Mouse (Mus musculus): ENCODE measurements around the gene Slc37a4. TPM values are rescaled to one million over a fixed set of nuclear protein-coding genes. Genes with fewer than 3 reads are reported as not detected.
"Not testable (repeated sequence)": the region's sequence is repeated elsewhere in the genome, so short reads cannot be mapped to it uniquely, and the experiment has no call there.

Gene Slc37a4
- total RNA-seq, 2 experiments from 2014 or later, result 86.0 to 147 TPM

DNA sequence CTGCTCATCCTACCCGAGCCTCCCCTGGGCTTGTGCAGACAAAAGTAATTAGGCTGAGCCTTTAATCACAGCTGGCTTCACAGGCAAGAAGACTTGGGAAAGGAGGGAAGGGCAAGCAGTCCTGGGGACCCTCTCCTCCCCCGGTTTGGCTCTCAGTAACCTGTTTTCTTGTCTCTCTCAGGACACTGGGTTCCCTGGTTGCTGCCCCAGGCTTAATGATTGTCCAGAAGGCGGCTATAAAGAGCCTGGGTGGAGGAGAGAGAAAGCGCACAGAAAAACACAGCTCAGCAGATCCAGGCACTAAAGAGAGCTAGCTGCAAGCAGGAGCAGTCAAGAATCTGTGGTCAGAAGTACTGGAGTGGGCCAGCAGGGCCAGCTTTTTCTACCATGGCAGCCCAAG is 1.4 kb downstream of the Slc37a4 start:
- peak; percentile 33 for DNase-seq (ENCODE audit: low spot score)

DNA sequence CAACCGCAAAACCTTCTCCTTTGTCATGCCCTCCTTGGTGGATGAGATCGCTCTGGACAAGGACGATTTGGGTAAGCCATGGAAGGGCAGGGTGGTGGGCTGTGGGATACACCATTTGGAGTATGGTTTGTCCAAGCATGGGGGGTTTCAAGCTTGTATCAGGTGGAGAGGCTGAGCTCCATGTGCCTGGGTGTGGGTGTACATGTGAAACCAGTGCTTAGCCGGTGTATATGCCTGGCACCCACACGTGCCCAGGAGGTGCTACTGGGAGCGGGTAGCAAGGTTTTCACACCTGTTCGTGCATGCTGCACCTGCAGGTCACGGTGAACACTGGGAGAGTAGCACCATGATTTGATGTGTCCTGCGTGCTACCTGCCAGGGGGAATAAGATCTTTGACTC is 1.9 kb downstream of the Slc37a4 start:
- peak; percentile 24 for DNase-seq (ENCODE audit: low spot score)

DNA sequence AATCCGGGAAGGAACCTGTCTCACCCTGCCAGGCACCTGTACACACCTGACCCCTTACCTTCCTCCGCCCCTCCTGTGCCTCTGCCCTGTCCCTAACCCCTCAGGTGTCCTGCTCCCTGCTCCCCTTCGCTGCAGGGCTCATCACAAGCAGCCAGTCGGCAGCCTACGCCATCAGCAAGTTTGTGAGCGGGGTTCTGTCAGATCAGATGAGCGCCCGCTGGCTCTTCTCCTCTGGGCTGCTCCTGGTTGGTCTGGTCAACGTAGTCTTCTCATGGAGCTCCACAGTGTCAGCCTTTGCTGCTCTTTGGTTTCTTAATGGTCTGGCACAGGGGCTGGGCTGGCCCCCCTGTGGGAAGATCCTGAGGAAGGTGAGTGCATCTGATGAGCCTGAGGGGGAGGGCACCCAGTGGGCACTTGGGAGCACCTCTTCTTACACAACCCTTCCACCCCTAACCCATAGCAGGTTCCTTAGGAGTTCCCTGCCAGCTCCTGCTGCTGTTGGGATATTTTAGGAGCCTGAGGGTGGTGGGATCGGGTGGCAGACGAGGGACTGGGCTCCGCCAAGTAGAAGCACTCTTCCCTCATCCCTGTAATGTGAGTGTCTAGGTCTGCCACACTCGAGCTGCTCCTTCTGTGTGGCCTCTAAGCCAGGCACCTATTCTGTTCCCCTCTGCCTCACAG is 2.6 kb downstream of the Slc37a4 start:
- DNase-seq (ENCODE audit: low spot score), result peak; percentile 80

DNA sequence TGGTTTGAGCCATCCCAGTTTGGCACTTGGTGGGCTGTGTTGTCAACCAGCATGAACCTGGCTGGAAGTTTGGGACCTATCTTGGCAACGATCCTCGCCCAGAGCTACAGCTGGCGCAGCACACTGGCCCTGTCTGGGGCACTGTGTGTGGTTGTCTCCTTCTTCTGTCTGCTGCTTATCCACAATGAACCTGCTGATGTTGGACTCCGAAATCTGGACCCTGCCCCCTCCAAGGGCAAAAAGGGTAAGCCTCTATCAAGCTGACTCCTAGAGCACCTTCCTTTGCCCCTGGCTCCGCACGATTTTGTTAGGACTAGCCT is 3.1 kb downstream of the Slc37a4 start:
- no peak for DNase-seq (ENCODE audit: low spot score)

DNA sequence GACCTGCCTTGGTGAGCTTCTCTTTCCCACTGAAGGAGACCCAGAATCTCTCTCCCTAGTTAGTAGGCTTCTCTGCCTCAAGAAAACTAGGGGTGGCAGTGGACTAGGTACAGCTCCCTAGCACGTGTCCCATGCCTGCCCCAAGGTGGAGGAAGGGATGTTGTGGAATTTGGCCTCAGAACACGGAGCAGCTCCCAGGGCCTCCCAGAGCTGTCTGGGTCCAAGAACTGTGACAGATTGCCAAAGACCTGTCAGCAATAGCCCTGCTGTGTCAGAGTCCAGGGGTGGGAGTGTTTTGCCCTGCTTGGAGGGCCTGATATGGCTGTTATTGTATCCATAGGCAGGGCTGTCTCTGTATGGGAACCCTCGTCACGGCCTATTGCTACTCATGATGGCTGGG is 4.4 kb downstream of the Slc37a4 start:
- peak; percentile 47 for DNase-seq (ENCODE audit: low spot score)

DNA sequence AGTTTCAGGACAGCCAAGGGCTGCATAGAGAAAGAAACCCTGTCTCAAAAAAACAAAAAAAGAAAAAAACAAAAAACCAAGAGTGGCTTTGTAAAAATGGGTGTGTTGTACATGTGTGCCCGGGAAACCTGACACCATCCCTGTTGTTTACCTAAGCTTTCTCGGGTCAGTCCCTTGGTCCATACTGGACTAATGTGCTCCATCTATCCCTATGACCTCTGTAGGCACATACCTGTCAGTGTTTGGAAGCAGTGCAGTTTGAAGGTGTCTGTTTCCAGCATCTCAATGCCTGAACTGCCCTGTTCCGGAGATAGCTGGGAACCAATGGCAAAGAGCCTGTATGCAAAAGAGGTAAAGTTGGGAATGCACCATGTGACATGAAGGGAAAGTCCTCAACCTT is 8.4 kb downstream of the Slc37a4 start:
- DNase-seq (ENCODE audit: low spot score), result no peak

DNA sequence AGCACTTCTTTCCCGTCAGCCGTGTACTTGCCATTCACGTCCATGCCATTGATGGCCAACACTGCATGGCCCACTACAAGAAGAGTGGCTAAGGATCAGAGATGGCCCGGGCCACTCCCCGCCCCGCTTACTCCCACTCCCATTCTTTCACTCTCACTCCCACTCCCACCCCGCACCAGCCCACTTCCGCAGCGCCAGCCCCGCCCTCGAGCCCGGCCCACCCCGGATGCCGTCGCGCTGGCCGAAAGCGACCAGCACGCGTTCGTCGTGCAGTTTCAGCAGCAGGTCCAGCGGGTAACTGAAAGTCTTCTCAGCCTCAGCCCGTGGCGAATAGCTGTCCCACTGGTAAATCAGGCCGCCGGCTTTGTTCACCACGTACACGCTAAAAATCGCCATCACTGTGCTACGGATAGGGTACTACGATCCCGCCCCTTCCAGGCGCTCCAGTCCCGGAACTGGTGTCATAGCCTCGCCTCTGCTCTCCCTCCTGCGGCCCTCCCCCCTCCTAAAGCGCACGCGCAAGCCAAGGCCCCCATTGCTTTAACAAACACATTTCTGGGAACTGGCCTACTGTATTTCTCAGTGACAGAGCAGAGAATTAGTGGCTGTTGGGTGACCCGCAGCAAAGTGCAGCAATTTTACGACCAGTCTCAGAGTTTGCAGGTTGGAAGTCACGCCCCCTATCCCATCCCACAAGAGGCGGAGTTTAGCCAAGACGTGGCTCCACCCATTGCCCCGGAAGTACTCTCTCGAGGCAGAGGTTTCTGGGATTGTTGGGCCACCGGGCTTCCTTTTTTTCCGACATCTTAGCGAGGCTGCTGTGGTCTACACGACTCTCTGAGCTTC is 10.5 kb downstream of the Slc37a4 start, which contains the start of the genes Rps25 and Trappc4:
Gene Rps25 (plus strand): TSS at position 234 of the 846 bp plus-strand sequence.
Gene Trappc4 (minus strand): TSS at position 695 of the 846 bp plus-strand sequence.
- DNase-seq (ENCODE audit: low spot score), result peak; percentile 94

DNA sequence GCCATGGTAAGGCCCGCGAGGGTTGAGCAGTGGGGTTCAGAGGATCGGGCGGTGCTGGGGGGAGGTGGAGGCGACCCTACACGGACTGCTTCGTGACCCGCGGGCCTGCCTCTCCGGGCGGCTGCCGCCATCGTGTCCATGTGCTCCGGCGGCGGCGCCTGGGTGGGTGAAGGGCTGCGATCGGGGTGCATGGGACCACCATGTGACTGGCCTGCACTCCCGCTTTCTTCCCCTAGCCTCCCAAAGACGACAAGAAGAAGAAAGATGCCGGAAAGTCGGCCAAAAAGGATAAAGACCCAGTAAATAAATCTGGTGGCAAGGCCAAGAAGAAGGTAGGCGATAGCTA is 11.1 kb downstream of the Slc37a4 start:
- DNase-seq (ENCODE audit: low spot score), result no peak

DNA sequence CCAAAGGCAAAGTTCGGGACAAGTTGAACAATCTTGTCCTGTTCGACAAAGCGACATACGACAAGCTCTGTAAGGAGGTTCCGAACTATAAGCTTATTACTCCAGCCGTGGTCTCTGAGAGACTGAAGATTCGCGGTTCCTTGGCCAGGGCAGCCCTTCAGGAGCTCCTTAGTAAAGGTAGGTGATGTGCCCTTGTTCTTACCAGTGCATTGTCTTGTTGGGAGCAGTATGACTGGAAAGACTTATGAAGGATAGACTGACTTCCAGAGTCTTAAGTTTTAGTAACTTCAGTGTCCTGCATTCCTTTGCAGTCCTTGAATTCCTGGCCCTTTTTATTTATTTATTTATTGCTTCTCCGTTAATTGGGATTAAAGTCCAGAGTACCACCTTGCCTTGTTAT is 12.0 kb downstream of the Slc37a4 start:
- DNase-seq (ENCODE audit: low spot score), result not testable (repeated sequence)

DNA sequence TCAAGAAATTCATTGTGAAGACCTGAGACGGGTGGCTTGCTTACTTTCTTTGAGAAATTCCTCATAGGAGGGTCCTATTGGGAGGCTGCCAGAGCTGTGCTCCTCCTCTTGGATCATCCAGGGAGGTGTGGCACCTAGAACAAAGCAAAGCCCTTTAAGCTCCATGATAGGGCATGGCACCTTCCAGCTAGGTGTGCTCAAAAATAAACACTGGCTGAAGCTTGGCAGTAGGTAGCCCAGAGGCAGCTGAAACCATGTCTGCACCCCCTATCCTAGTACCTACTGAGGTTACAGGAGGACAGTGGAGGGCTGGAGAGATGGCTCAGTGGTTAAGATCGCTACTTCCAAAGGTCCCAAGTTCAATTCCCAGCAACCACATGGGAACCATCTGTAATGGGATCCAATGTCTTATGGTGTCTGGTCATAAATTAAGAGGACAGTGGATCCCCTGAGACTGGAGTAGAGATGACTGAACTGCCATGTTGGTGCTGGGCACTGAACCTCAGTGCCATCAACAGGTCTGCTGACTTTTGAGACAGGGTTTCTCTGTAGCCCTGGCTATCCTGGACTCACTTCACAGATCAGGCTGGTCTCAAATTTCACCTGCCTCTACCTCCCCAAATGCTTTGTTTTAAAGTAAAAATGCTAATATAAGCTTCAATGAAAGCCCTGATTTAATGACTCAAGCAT is 14.1 kb downstream of the Slc37a4 start:
- no peak for DNase-seq (ENCODE audit: low spot score)

DNA sequence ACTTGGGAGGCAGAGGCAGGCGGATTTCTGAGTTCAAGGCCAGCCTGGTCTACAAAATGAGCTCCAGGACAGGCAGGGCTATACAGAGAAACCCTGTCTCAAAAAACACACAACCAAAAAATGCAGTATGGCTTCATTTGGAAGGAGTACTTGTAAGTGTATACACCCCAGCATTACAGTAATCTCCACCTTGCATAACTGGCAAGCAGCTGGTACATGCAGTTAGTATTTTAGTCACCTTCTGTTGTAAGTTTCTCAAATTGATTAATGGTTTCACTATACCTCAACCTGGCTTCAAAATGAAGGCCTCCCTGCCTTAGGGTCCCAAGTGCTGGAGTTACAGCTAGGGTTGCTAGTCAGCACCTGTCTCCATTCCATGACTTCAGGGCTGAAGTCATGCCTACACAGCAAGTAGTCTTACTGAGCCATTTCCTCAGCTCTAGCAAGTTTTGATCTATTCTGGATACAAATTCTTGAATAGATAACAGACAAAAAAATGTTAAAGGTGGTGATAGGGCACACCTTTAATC is 15.0 kb downstream of the Slc37a4 start:
- no peak for DNase-seq (ENCODE audit: low spot score)

DNA sequence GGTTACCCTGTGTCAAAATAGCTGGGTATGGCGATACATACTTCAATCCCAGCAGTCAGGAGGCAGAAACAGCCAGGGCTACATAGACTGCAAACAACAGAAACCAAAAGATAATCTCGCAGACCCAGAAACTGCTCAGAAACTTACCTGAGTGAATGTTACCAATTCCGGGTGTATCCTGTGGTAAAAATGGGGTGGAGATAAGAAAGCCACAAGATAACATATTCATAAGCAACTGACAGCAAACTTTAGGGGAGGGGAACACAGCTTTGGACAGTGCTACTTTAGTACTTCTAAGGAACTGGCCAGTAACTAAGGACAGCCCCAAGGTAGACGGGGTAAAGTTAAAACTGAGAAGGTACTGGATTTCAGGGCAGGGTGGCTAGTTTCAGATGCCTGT is 15.7 kb downstream of the Slc37a4 start:
- no peak for DNase-seq (ENCODE audit: low spot score)

DNA sequence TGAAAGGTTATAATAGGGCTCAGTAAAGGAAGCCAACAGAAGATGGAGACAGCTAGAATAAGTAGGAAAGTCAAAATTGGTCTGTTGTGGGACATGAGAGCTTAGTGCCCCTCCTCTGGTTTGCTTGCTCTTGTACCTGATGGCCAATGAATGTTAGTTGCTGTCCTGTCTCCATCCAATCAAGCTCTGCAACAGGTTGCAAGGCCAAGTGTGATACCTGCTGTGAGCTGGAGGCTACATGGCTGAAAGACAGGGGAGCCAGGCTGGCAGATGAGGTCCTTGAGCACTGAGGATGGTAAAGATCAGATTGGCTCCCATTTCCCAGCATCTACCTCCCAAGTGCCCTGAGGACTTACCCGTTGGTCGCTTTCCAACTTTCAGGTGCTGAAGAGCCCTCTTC is 16.1 kb downstream of the Slc37a4 start:
- no peak for DNase-seq (ENCODE audit: low spot score)

DNA sequence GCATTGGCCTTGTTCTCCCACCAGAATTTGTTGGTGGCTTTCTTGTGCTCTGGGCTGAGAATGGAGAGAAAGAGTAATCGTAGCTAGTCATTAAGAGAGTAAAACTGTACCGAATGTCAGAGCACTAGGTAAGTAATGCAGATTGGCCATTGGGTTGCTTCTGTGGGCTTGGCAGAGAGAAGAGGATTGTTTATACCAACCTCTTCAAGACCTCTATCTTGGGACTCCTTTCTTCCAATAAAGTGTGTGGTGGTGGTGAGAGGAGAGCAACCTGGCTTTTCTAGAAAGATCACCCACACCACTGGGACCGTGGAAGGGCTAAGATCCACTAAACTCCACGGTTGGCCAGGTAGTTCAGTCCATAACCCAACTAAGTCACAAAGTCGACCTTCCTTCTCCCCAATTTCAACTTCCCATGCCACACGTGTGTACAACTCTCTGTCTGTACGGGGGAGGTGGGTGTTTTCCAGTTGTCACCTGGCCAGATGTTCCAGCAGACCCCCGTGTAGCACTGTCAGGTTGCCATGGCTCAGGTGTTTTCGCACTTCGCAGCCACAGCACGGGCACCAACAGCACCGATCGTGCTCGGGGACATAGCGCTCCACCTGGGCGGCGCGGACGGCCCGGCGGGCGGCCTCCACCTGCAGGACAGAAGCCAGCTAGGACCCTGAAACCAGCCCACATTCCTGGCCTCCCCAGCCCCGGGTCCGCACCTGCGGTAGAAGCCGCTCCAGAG is 20.7 kb downstream of the Slc37a4 start:
- DNase-seq (ENCODE audit: low spot score), result no peak

DNA sequence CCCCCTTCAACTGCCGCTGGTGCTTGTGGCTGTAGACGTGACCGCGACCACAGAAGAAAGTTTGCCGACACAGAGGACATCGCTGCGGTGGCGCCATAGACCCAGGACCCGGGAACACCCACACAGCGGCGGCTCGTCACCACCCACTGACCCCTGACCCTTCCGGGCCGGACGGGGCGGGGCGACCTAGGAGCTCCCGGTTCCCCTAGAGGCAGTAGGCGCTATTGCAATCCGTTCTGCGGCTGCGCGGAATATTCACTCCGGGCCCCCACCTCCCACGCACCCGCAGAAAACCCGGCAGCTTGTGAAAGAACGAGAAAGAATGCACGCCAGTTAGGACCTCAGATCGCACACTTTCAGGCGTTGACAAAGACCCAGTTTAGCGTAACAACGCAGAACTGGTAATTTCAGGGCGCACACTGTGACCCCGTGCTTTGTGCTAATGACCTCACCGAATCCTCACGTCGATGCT is 21.3 kb downstream of the Slc37a4 start:
- peak; percentile 97 for DNase-seq (ENCODE audit: low spot score)

DNA sequence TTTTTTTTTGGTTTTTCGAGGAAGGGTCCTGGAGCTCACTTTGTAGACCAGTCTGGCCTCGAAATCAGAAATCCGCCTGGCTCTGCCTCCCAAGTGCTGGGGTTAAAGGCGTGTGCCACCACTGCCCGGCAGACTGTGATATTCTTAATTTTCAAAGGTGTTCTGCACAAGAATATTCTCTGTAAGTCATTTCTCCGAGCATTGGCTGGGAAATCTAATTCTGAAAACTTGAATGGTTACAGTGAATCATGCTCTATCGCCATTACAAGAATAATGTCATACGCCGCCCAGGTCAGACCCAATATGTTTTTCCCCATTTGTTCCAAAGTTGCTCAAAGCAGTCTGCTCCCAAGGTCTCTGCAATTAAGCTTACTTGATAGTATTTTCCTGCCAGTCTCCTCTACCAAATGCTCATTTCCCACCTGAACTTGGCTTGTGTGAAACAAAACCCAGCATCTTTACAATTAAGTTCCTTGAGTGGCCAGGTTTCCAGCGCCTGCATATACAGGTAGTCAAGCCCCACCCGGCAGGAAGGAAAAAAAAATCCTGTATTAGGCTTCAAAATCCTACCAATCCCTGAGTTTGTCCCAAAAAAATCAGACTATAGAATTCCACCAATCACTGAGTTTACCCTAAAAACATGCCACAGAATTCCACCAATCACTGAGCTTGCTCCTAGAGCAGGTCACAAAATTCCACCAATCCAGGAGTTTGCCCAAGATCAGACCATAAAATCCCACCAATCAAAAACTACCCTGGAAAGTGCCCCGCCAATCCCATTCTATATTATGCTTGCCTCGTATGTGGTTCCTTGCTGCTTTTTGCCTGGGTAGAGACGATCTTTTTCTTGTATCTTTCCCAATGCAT is 22.1 kb downstream of the Slc37a4 start, which contains the start of gene Ccdc84:
Gene Ccdc84 (minus strand): TSS at position 51 of the 867 bp plus-strand sequence.
- DNase-seq (ENCODE audit: low spot score), result no peak

DNA sequence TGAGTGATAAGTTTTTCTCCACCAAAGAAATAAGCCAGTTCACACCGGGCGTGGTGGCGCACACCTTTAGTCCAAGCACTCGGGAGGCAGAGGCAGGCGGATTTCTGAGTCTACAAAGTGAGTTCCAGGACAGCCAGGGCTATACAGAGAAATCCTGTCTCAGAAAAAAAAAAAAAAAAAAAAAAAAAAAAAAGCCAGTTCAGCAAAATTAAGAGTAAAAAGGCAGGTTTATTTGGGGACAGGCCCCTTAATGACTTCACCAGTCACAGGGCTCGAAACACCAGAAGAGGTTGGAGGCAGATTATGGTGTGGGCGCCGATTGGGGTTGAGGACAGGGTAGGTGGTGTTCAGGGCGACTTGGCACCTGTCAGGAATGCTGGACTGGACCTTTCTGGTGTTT is 23.1 kb downstream of the Slc37a4 start:
- DNase-seq (ENCODE audit: low spot score), result not testable (repeated sequence)

DNA sequence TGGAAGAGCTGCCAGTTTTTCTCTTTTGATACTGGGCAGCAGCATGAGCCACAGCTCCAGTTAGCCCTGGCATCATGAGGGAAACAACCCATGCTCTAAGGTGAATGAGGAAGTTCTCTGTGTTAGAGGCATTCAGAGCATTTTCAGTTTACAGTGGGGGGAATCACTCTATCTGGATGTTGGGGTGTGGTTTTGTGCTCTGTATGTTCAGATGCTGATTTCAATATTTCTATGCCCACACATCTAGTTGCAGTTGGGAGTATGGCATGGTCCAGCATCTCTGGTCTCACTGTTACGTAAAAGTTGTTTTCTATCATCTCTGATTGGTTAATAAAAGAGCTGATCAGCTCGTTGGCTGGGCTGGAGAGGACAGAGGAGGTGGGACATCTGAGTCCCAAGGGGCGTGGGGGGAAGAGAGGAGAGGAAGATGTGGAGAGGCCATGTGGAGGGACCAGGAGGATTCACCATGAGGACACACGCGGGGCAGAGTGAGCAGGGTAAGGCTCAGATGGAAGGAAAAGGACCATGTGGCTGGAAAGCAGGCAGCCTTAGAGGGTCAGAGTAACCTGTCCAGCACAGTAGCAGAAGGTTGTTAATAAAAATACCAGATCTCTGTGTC is 23.7 kb downstream of the Slc37a4 start:
- DNase-seq (ENCODE audit: low spot score), result no peak

DNA sequence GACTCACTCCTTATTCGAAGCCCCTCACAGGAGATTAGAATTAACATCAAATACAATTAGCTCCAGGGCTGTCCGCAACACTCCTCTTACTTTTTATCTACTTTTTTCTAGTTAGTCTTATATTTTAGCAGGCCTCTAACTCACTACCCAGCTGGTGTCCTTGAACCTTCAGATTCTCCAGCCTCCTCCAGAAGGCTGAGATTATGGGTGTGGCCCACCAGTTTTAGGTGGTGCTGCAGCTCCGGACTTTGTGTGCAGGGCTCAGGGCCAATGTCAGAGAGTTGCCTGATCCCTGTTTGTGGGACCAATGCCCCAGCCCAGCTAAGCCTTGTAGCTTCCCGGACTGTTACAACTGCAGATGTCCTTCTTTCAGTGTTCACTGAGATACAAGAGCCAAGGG is 26.9 kb downstream of the Slc37a4 start:
- no peak for DNase-seq (ENCODE audit: low spot score)
